13 mouse cellular contexts compared by ENCODE assay signal in the genomic region with DNA sequence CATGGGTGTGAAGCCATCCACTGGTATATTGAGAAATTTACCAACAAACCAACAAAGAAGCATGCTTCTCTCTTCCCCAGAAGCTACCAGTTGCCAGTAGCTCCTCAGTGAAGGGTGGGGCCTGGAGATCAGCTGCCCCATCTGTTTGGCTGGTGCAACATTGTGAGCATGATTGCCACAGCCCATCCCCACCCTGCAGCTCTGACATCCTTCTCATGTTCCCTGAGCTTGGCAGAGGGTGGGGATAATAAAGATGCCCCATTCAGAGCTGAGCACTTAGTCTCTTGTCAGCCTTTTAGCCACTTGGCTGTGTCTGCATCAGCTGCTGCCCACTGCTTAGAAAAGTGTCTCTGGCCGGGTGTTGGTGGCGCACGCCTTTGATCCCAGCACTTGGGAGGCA. TPM values are rescaled to one million over a fixed set of nuclear protein-coding genes. Genes with fewer than 3 reads are reported as not detected.
DNase-seq lines count a peak whose midpoint lies in the region; ATAC-seq lines count a peak whose summit lies in the region.
"Had no signal": no experiment of that assay in that cellular context is flagged by ENCODE, and none has a peak within 500 bp of the region (broad histone marks: within the 10 kb centered on the region; RNA-seq: fewer than 3 reads in every experiment).

No protein-coding gene starts in this region.

- H3K4me3 ChIP-seq in neural tube, embryonic 14.5 days (ENCODE audit: low read depth, low read length): no peak overlapping the region
- no peak overlapping the region for H3K4me3 ChIP-seq in neural tube, embryonic 15.5 days (replicated peaks)
- no peak overlapping the region for H3K4me3 ChIP-seq in liver, embryonic 15.5 days (replicated peaks)
- H3K4me3 ChIP-seq in kidney, embryonic 14.5 days (ENCODE audit: low read length): no peak overlapping the region
- H3K4me3 ChIP-seq: embryonic facial prominence, embryonic 12.5 days; kidney, embryonic 15.5 days had no signal

- peak; percentile 83 for DNase-seq in gastrocnemius, adult 18-20 months (ENCODE audit: low spot score)
- DNase-seq in frontal cortex, postnatal 25 days (ENCODE audit: low spot score in 2 of 2): no peak
- no peak for DNase-seq in heart, adult 8-10 months (ENCODE audit: low spot score)
- DNase-seq: cerebellum, adult 11 months; heart, postnatal 4 days had no signal

- H3K27me3 ChIP-seq in neural tube, embryonic 14.5 days (ENCODE audit: control insufficient read depth, insufficient read depth, low read length): no peaks in the 10 kb centered on the region
- no peaks in the 10 kb centered on the region for H3K27me3 ChIP-seq in neural tube, embryonic 15.5 days (replicated peaks)
- H3K27me3 ChIP-seq in liver, embryonic 15.5 days: no peaks in the 10 kb centered on the region
- no peaks in the 10 kb centered on the region for H3K27me3 ChIP-seq in kidney, embryonic 14.5 days (ENCODE audit: control insufficient read depth, insufficient read depth, low read length)
- H3K27me3 ChIP-seq: embryonic facial prominence, embryonic 12.5 days; kidney, embryonic 15.5 days had no signal

- no peak overlapping the region for H3K9ac ChIP-seq in neural tube, embryonic 14.5 days (replicated peaks; ENCODE audit: low read depth, low read length)
- H3K9ac ChIP-seq in neural tube, embryonic 15.5 days (replicated peaks): no peak overlapping the region
- H3K9ac ChIP-seq in liver, embryonic 15.5 days: no peak overlapping the region
- no peak overlapping the region for H3K9ac ChIP-seq in kidney, embryonic 14.5 days (ENCODE audit: low read depth, low read length)
- H3K9ac ChIP-seq: embryonic facial prominence, embryonic 12.5 days; kidney, embryonic 15.5 days had no signal

- 81% methylated on average over 3 of the region's 3 CpGs for WGBS in neural tube, embryonic 14.5 days
- 74% methylated on average over 3 of the region's 3 CpGs for WGBS in neural tube, embryonic 15.5 days
- WGBS in liver, embryonic 15.5 days (ENCODE audit: insufficient replicate concordance): 83% methylated on average over 3 of the region's 3 CpGs
- 79% methylated on average over 3 of the region's 3 CpGs for WGBS in kidney, embryonic 14.5 days

- H3K36me3 ChIP-seq in neural tube, embryonic 14.5 days (ENCODE audit: control insufficient read depth, insufficient read depth, low read length): no peaks in the 10 kb centered on the region
- peaks cover 24% of the 10 kb centered on the region for H3K36me3 ChIP-seq in neural tube, embryonic 15.5 days
- no peaks in the 10 kb centered on the region for H3K36me3 ChIP-seq in liver, embryonic 15.5 days (replicated peaks)
- H3K36me3 ChIP-seq in kidney, embryonic 14.5 days (ENCODE audit: control insufficient read depth, insufficient read depth, low read length): peaks cover 12% of the 10 kb centered on the region; the same call in 1 of the 2 replicates

- H3K27ac ChIP-seq in neural tube, embryonic 14.5 days (ENCODE audit: low read depth, low read length): no peak overlapping the region
- H3K27ac ChIP-seq in neural tube, embryonic 15.5 days (replicated peaks): no peak overlapping the region
- no peak overlapping the region for H3K27ac ChIP-seq in liver, embryonic 15.5 days (replicated peaks)
- no peak overlapping the region for H3K27ac ChIP-seq in kidney, embryonic 14.5 days (ENCODE audit: low read depth, low read length)
- H3K27ac ChIP-seq: embryonic facial prominence, embryonic 12.5 days; kidney, embryonic 15.5 days had no signal

- no peaks in the 10 kb centered on the region for H3K9me3 ChIP-seq in neural tube, embryonic 14.5 days (ENCODE audit: control insufficient read depth, low read length)
- H3K9me3 ChIP-seq in neural tube, embryonic 15.5 days (replicated peaks): no peaks in the 10 kb centered on the region
- no peaks in the 10 kb centered on the region for H3K9me3 ChIP-seq in liver, embryonic 15.5 days (replicated peaks)
- H3K9me3 ChIP-seq in kidney, embryonic 14.5 days (ENCODE audit: control insufficient read depth, low read length): no peaks in the 10 kb centered on the region
- H3K9me3 ChIP-seq: embryonic facial prominence, embryonic 12.5 days; kidney, embryonic 15.5 days had no signal

- no peak overlapping the region for H3K4me2 ChIP-seq in neural tube, embryonic 14.5 days (ENCODE audit: low read depth, low read length)
- H3K4me2 ChIP-seq in neural tube, embryonic 15.5 days: no peak overlapping the region
- no peak overlapping the region for H3K4me2 ChIP-seq in liver, embryonic 15.5 days
- no peak overlapping the region for H3K4me2 ChIP-seq in kidney, embryonic 14.5 days (replicated peaks; ENCODE audit: low read depth, low read length)
- H3K4me2 ChIP-seq: embryonic facial prominence, embryonic 12.5 days; kidney, embryonic 15.5 days had no signal

- 0 out of 2 replicates have a peak, but pooled peaks have one; percentile 41 for ATAC-seq in neural tube, embryonic 14.5 days (ENCODE audit: low read depth)
- no peak for ATAC-seq in neural tube, embryonic 15.5 days (ENCODE audit: low FRiP score)
- ATAC-seq in liver, embryonic 15.5 days (ENCODE audit: insufficient read depth): peak; percentile 67
- ATAC-seq in kidney, embryonic 14.5 days (ENCODE audit: low FRiP score, low TSS enrichment): no peak

- H3K4me1 ChIP-seq in neural tube, embryonic 14.5 days (ENCODE audit: control insufficient read depth, insufficient read depth, low read length): no peaks in the 10 kb centered on the region
- H3K4me1 ChIP-seq in neural tube, embryonic 15.5 days: peaks cover 6% of the 10 kb centered on the region; the same call in 1 of the 2 replicates
- H3K4me1 ChIP-seq in liver, embryonic 15.5 days (replicated peaks): peaks cover 19% of the 10 kb centered on the region
- H3K4me1 ChIP-seq in kidney, embryonic 14.5 days (ENCODE audit: control insufficient read depth, insufficient read depth, low read length): no peaks in the 10 kb centered on the region
- H3K4me1 ChIP-seq: kidney, embryonic 15.5 days had no signal

RNA-seq across cellular contexts. Expression of gene Sort1, which starts 39.1 kb away (rescaled TPM):
- 19.4 and 26.7 TPM in 2 replicates for polyA plus RNA-seq in neural tube, embryonic 14.5 days (2014; fragmentation: Nextera tagmentation; extraction: Ambion mirVana)
- 13.6 and 17.0 TPM in 2 replicates for polyA plus RNA-seq in neural tube, embryonic 15.5 days (2015; fragmentation: Nextera tagmentation; extraction: Ambion mirVana)
- 10 to 100 TPM; 41.8 to 46.3 TPM for total RNA-seq in gastrocnemius, adult 18-20 months (2021)
- 3.8 and 4.4 TPM in 2 replicates for polyA plus RNA-seq in liver, embryonic 15.5 days (2015; fragmentation: Nextera tagmentation; extraction: Ambion mirVana)
- polyA plus RNA-seq in kidney, embryonic 14.5 days (2014; fragmentation: Nextera tagmentation; extraction: Ambion mirVana): 10.0 and 17.8 TPM in 2 replicates
- total RNA-seq in heart, adult 8-10 months (2022): 10 to 100 TPM; 17.5 to 20.2 (median 19.0) TPM

RNA-seq across cellular contexts. Expression of gene Mybphl, which starts 41.7 kb away (rescaled TPM):
- 0.48 TPM in 1 of 2 replicates, not detected in the other for polyA plus RNA-seq in neural tube, embryonic 14.5 days (2014; fragmentation: Nextera tagmentation; extraction: Ambion mirVana)
- polyA plus RNA-seq in neural tube, embryonic 15.5 days (2015; fragmentation: Nextera tagmentation; extraction: Ambion mirVana): 0.15 and 0.19 TPM in 2 replicates
- total RNA-seq in gastrocnemius, adult 18-20 months (2021): not detected
- 0.47 and 0.56 TPM in 2 replicates for polyA plus RNA-seq in liver, embryonic 15.5 days (2015; fragmentation: Nextera tagmentation; extraction: Ambion mirVana)
- not detected in 2 replicates for polyA plus RNA-seq in kidney, embryonic 14.5 days (2014; fragmentation: Nextera tagmentation; extraction: Ambion mirVana)
- total RNA-seq in heart, adult 8-10 months (2022): 10 to 100 TPM; 42.7 to 64.1 (median 55.8) TPM
- total RNA-seq: liver, adult 2 months had no signal
- polyA plus RNA-seq: kidney, embryonic 15.5 days; liver, adult 2 months; stomach, embryonic 14.5 days had no signal

Comparison
In these comparisons a context has a peak if more than half of its experiments do, and no peak if none do; other contexts are left out.
1. ATAC-seq: peak in neural tube, embryonic 14.5 days (single experiment) and liver, embryonic 15.5 days (single experiment); none in neural tube, embryonic 15.5 days (single experiment) and kidney, embryonic 14.5 days (single experiment).